Mouse (Mus musculus) brain, adult 10 weeks (tissue): ENCODE data around the gene Pld1. TPM values are rescaled to one million over a fixed set of nuclear protein-coding genes. Genes with fewer than 3 reads are reported as not detected.

Experiments
- polyA plus RNA-seq: library from polyadenylated mRNA; stranded (reverse); fragments of 350-450 nt; fragmentation: Illumina TruSeq; extraction: RNeasy Lipid Tissue Mini Kit (QIAGEN cat#74804); gene quantifications from one replicate; pipeline ENCODE4 v1.2.3, GENCODE M21; 2015; ENCODE audit warnings: low read depth, low replicate concordance

Gene Pld1
- polyA plus RNA-seq, result 7.1 TPM

GRCm38 (mm10) chr3:27938381-27939323 lies at the start of gene Pld1:
Gene Pld1, plus strand, starts transcription at chr3:27938695.

GRCm38 (mm10) chr3:27896318-27896892 lies 42.1 kb upstream of the Pld1 start, which contains the start of gene Tmem212:
Gene Tmem212, minus strand, starts transcription at chr3:27896368.

Other genes starting within 250 kb of the Pld1 start
- gene Fndc3b, start 227.4 kb upstream of the Pld1 start, polyA plus RNA-seq, result 6.5 TPM
- gene Tmem212, start 42.3 kb upstream of the Pld1 start, polyA plus RNA-seq, result 9.6 TPM